Mouse (Mus musculus) ES-E14 (cell line): Measurements from ENCODE around the gene Lrrc42. TPM values are rescaled to one million over a fixed set of nuclear protein-coding genes. Genes with fewer than 3 reads are reported as not detected.

ENCODE experiments used
- DNase-seq: peaks from one replicate; pipeline ENCODE4 v3.0.0-alpha.2; 2013; ENCODE audit warnings: low read depth, low spot score
- H3K27ac ChIP-seq: 2 replicates; pipeline ENCODE4 v1.5.1; 2012; ENCODE audit warnings: low read depth, mild to moderate bottlenecking, low read length, moderate library complexity, mixed read lengths; ENCODE audit not compliant: poor library complexity, insufficient read depth, severe bottlenecking
- H3K36me3 ChIP-seq: 2 replicates; pipeline ENCODE4 v1.6.1; 2012; ENCODE audit warnings: mild to moderate bottlenecking, low read length, moderate library complexity, mixed read lengths; ENCODE audit not compliant: control insufficient read depth, poor library complexity, insufficient read depth, severe bottlenecking
- H3K4me1 ChIP-seq, 2 experiments: fragments of 150-350 bp in 1 of 2; sonication (generic) in 1 of 2; 2 replicates each; pipeline ENCODE4 v1.6.1; 2012; ENCODE audit warnings: low read length in 2 of 2, mild to moderate bottlenecking in 1 of 2, mixed read lengths in 1 of 2; ENCODE audit not compliant: control insufficient read depth in 2 of 2, insufficient read depth in 2 of 2, poor library complexity in 1 of 2
- H3K4me3 ChIP-seq, 2 experiments: fragments of 150-350 bp in 1 of 2; sonication (generic) in 1 of 2; 2 replicates each; pipeline ENCODE4 v1.5.1; 2012; ENCODE audit warnings: low read length in 2 of 2, low read depth in 1 of 2, mild to moderate bottlenecking in 1 of 2, mixed read lengths in 1 of 2; ENCODE audit not compliant: insufficient read depth in 1 of 2, poor library complexity in 1 of 2, severe bottlenecking in 1 of 2
- H3K9ac ChIP-seq: 2 replicates; pipeline ENCODE4 v1.6.1; 2012; ENCODE audit warnings: low read depth, mild to moderate bottlenecking, low read length, mixed read lengths; ENCODE audit not compliant: poor library complexity, insufficient read depth, severe bottlenecking
- H3K9me3 ChIP-seq: fragments of 150-350 bp; sonication (generic); 2 replicates; pipeline ENCODE4 v1.6.1; 2012; ENCODE audit warnings: low read depth, mild to moderate bottlenecking, low read length; ENCODE audit not compliant: control insufficient read depth, insufficient read depth
- CHD2 ChIP-seq: IDR thresholded peaks from 2 replicates; pipeline ENCODE4 v1.6.1; 2014; ENCODE audit warnings: mild to moderate bottlenecking, low read depth, low read length, inconsistent platforms
- HCFC1 ChIP-seq: IDR thresholded peaks from 2 replicates; pipeline ENCODE4 v1.6.1; 2012; ENCODE audit warnings: low read length, inconsistent platforms, borderline replicate concordance; ENCODE audit not compliant: insufficient read depth
- MAFK ChIP-seq: IDR thresholded peaks from 2 replicates; pipeline ENCODE4 v1.6.1; 2014; ENCODE audit warnings: mild to moderate bottlenecking, low read depth, low read length, inconsistent platforms; ENCODE audit not compliant: insufficient read depth
- ZC3H11A ChIP-seq: IDR thresholded peaks from 2 replicates; pipeline ENCODE4 v1.6.1; 2012; ENCODE audit warnings: low read depth, mild to moderate bottlenecking, inconsistent platforms, low read length, borderline replicate concordance
- ZNF384 ChIP-seq: IDR thresholded peaks from 2 replicates; pipeline ENCODE4 v1.6.1; 2012; ENCODE audit warnings: low read depth, low read length, inconsistent platforms
- in situ Hi-C, 2 experiments: fragments of 600-800 bp; cut with MboI; formaldehyde crosslinking; loops; one replicate each; pipeline ENCODE4 v1.15.1; 2025; ENCODE audit warnings: low sequenced_read_pairs in 2 of 2, inconsistent platforms in 1 of 2; ENCODE audit not compliant: unreplicated experiment in 2 of 2
- total RNA-seq: library from RNA; depleted of rRNA; stranded (reverse); fragments of 300-350 nt; gene quantifications from 2 replicates; pipeline ENCODE4 v1.2.3, GENCODE M21; 2012

Gene Lrrc42
- total RNA-seq, 1 experiment = 24.0 TPM

DNA sequence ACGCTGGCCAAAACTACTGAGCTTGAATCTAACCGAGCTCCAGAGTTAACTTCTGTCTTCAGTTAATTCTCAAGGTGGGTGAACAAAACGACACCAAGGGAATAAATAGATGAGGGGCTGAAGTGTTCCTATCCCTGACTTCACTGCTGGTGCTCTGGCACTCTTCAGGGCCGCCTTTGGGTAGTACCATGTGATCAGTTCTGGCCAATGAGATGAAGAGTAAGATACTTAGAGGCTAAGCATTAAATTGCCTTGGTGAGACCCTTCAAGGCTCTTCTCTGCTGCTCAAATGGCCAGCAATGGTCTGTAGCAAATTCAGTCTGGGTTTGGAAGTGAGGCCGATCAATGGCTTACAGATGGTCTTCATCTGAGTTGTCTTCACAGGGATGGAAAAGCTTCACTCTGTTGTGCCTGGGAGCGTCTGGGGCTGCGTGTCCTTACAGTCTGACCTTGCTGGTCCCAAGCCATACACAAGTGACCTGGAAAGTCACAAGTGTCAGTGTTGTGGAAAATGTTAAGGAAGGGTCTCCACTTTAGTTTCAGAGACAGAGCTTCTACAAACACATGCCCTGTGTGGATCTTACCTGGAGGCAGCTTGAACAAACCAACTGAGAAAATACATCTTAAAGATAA lies 27.6 kb upstream of the Lrrc42 start:
- in situ Hi-C loops = no loop called here

DNA sequence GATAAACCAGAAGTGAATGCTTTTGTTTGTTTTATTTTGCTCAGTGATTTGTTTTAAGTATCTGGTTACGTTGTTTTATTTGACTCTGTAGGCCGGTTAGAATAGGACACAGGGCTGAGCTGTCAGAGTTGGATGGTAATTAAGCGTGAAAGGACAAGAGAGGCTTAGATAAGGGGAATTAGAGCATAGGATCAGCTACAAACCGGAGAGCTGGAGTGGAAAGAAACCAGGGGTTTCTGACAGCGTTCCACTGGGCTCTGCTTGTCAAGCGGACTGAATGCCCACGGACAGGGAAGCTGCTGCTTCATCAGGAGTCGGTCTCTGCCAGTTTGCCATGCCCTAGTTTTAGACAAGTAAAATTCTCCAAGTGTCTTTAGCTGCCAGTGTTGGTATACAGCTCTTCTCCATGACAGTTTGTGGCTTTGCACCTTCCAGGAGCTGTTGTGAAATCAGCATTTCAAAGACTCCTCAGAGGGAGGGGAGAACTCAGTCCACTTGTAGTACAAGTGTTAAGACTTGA lies 24.9 kb upstream of the Lrrc42 start:
- Histone ChIP-seq H3K4me3 (no peak overlapping the region), H3K27ac (no peak overlapping the region), H3K4me1 (peaks cover 0 to 2% of the 10 kb centered on the region in 2 experiments; a peak in 2 of 4 replicates), H3K9ac (no peak overlapping the region), H3K9me3 (no peaks in the 10 kb centered on the region), H3K36me3 (no peaks in the 10 kb centered on the region)
- in situ Hi-C loops = no loop called here
- no peak for TF ChIP-seq CHD2
- no peak for TF ChIP-seq HCFC1
- TF ChIP-seq ZNF384 = no peak
- no peak for DNase-seq

More for the DNA sequence above, 27.6 kb upstream of the Lrrc42 start:
- TF ChIP-seq HCFC1 (no peak), ZC3H11A (no peak), ZNF384 (no peak), MAFK (no peak)
- Histone ChIP-seq H3K4me3 (peak overlapping the region in 1 of 2 experiments; percentile 55; a peak in 2 of 4 replicates), H3K27ac (no peak overlapping the region), H3K9ac (no peak overlapping the region), H3K9me3 (no peaks in the 10 kb centered on the region), H3K4me1 (peaks cover 0 to 2% of the 10 kb centered on the region in 2 experiments; a peak in 2 of 4 replicates), H3K36me3 (no peaks in the 10 kb centered on the region)
- peak; percentile 19 for DNase-seq

DNA sequence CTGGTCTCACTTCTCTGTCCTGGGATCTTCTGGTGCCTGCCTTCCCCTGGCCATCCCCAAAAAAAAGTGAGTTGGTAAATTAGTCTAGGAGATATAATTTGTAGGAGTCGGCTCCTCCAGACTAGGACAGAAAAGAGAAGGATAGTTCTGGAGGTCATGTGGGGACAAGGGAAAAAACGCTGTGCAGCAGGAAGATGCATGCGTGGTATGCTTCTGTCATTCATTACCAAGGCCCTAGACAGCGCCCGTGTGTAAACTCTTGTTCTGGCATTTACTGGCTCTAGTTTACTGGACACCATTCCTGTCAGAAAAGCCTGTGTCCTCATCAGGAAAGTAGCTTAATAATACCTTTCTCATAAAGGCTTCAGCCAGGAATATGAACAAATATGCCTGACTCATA lies 21.2 kb upstream of the Lrrc42 start:
- Histone ChIP-seq H3K27ac (no peak overlapping the region), H3K4me3 (no peak overlapping the region), H3K9ac (no peak overlapping the region), H3K9me3 (no peaks in the 10 kb centered on the region), H3K4me1 (no peaks in the 10 kb centered on the region; a peak in 1 of 4 replicates), H3K36me3 (no peaks in the 10 kb centered on the region)
- DNase-seq = no peak
- TF ChIP-seq ZC3H11A (no peak), ZNF384 (no peak), MAFK (no peak), HCFC1 (no peak), CHD2 (no peak)
- in situ Hi-C loops = no loop called here

DNA sequence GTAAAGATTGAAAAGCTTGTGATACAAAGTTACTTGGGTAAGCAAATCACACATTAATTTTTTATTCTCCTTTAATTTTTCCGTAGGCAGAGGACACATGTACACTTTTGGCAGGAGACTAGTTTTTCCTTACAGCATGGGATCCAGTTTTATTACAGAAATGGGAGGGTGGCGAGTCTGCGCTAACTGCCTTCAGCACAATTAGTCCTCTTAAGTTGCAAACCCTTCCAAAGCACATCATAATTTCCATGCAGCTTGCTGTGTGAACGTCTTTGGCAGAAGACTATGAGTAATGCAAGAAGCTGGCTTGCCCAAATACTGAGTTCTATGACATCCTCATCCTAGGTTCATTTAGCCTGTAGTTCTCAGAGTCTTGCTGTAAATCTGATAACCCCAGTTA lies 20.4 kb upstream of the Lrrc42 start:
- Histone ChIP-seq H3K9me3 (no peaks in the 10 kb centered on the region), H3K36me3 (no peaks in the 10 kb centered on the region), H3K27ac (no peak overlapping the region), H3K4me1 (no peaks in the 10 kb centered on the region; a peak in 1 of 4 replicates), H3K9ac (no peak overlapping the region), H3K4me3 (no peak overlapping the region)
- DNase-seq = no peak
- TF ChIP-seq HCFC1 = no peak
- in situ Hi-C loops = no loop called here

DNA sequence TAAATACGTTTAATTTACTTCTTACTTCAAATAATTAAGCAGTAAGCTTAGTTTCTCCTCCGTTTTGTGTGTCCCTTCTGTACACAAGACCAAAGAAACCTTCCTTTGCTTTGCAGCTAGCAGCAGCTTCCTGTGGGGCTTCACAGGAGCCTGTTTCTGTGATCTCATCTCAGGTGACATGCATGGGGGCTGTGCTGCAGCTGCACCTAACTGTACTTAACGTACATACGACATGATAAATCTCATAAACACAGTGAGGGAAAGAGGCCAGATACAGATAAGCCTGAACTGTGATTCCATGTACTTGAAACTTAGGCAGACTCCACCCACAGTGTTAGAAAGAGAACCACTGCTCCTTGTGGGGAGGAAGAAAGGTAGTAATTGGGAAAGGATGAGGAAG lies 6.7 kb upstream of the Lrrc42 start:
- in situ Hi-C loops = no loop called here
- H3K36me3 ChIP-seq = no peaks in the 10 kb centered on the region
- TF ChIP-seq MAFK (no peak), CHD2 (no peak), HCFC1 (no peak)
- no peaks in the 10 kb centered on the region for H3K4me1 ChIP-seq
- no peak for DNase-seq
- H3K4me3 ChIP-seq = no peak overlapping the region
- no peak overlapping the region for H3K27ac ChIP-seq
- no peak overlapping the region for H3K9ac ChIP-seq
- H3K9me3 ChIP-seq = no peaks in the 10 kb centered on the region
